Mouse (Mus musculus) hindbrain, embryonic 13.5 days (tissue): ENCODE measurements around the gene Cyp2f2. TPM values are rescaled to one million over a fixed set of nuclear protein-coding genes. Genes with fewer than 3 reads are reported as not detected.

ENCODE experiments used
- ATAC-seq: fragments of 200-750 bp; cut with Nextera tagmentation; 2 replicates; pipeline ENCODE4 v1.8.0; 2017; ENCODE audit warnings: moderate TSS enrichment; ENCODE audit not compliant: low FRiP score
- H3K27ac ChIP-seq: fragments of 300-500 bp; sonication (generic); 2 replicates; pipeline ENCODE4 v1.5.1; 2015; ENCODE audit warnings: inconsistent platforms, mild to moderate bottlenecking, moderate library complexity
- H3K27me3 ChIP-seq: fragments of 300-500 bp; sonication (generic); 2 replicates; pipeline ENCODE4 v1.6.1; 2015; ENCODE audit warnings: mild to moderate bottlenecking, inconsistent platforms
- H3K36me3 ChIP-seq: fragments of 300-500 bp; sonication (generic); 2 replicates; pipeline ENCODE4 v1.6.1; 2015; ENCODE audit warnings: mild to moderate bottlenecking, inconsistent platforms
- H3K4me1 ChIP-seq: fragments of 300-500 bp; sonication (generic); replicated peaks from 2 replicates; pipeline ENCODE4 v1.6.1; 2015; ENCODE audit warnings: inconsistent platforms
- H3K4me2 ChIP-seq: fragments of 300-500 bp; sonication (generic); 2 replicates; pipeline ENCODE4 v1.6.1; 2015; ENCODE audit warnings: inconsistent platforms, mild to moderate bottlenecking, moderate library complexity
- H3K4me3 ChIP-seq: fragments of 300-500 bp; sonication (generic); 2 replicates; pipeline ENCODE4 v1.5.1; 2015; ENCODE audit warnings: mild to moderate bottlenecking, inconsistent platforms
- H3K9ac ChIP-seq: fragments of 300-500 bp; sonication (generic); 2 replicates; pipeline ENCODE4 v1.6.1; 2015; ENCODE audit warnings: mild to moderate bottlenecking, inconsistent platforms
- H3K9me3 ChIP-seq: fragments of 300-500 bp; sonication (generic); 2 replicates; pipeline ENCODE4 v1.6.1; 2016; ENCODE audit warnings: inconsistent platforms
- WGBS: fragments of 180-500 bp; shearing (Covaris S2); methylation state at CpG from one replicate; pipeline ENCODE4 v1.1.7; 2015; 5-methylcytosine and 5-hydroxymethylcytosine counted together
- polyA plus RNA-seq: library from polyadenylated mRNA; unstranded; fragments of >200 nt; fragmentation: Nextera tagmentation; extraction: Ambion mirVana; gene quantifications from 2 replicates; pipeline ENCODE4 v1.2.1, GENCODE M21; 2015

Gene Cyp2f2
- 0.12 TPM in 1 of 2 replicates, not detected in the other for polyA plus RNA-seq

- ATAC-seq = no peak
- Histone ChIP-seq H3K4me3 (no peak within 1 kb of the TSS), H3K36me3 (no peaks in the 10 kb centered on the region)
Observed at GRCm38 (mm10) chr7:27119676-27120075, at the start of gene Cyp2f2. Cyp2f2 (plus strand) TSS chr7:27119909.

GRCm38 (mm10) chr7:27078641-27079040 lies 41.1 kb upstream of the Cyp2f2 start:
- H3K36me3 ChIP-seq = no peaks in the 10 kb centered on the region
- no peak overlapping the region for H3K27ac ChIP-seq
- H3K27me3 ChIP-seq = no peaks in the 10 kb centered on the region
- H3K9ac ChIP-seq = no peak overlapping the region
- no peaks in the 10 kb centered on the region for H3K4me1 ChIP-seq
- 80% methylated on average over 1 of the region's 1 CpGs for WGBS
- no peak overlapping the region for H3K4me2 ChIP-seq
- no peak for ATAC-seq
- H3K9me3 ChIP-seq = no peaks in the 10 kb centered on the region
- no peak overlapping the region for H3K4me3 ChIP-seq

More at GRCm38 (mm10) chr7:27119676-27120075, at the start of gene Cyp2f2:
- H3K9ac ChIP-seq = no peak within 1 kb of the TSS
- H3K27me3 ChIP-seq = no peaks in the 10 kb centered on the region
- H3K27ac ChIP-seq = no peak within 1 kb of the TSS
- H3K4me1 ChIP-seq = no peaks in the 10 kb centered on the region
- H3K4me2 ChIP-seq = no peak within 1 kb of the TSS
- no peaks in the 10 kb centered on the region for H3K9me3 ChIP-seq

GRCm38 (mm10) chr7:27081625-27082024 lies 38.1 kb upstream of the Cyp2f2 start:
- 73% methylated on average over 2 of the region's 2 CpGs for WGBS
- H3K9ac ChIP-seq = no peak overlapping the region
- H3K4me3 ChIP-seq = no peak overlapping the region

DNA sequence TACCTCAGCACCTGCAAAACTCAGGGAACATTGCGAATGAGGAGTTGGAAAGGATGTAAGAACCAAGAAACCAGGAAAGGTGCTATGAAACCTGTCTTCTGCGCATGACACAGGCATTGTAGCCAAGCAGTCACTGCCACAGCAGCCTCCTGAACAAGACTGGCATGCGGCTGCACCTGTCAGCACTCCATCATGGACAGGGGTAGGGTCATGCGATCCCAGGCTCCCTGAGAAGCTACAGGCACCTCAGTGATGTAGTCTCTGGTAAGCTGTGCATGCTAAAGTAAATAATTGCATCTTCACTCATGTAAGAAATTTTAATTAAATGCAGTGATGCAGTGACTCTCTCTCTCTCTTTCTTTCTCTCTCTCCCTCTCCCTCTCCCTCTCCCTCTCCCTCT lies 28.7 kb upstream of the Cyp2f2 start:
- WGBS = 88% methylated on average over 4 of the region's 4 CpGs
- Histone ChIP-seq H3K9ac (no peak overlapping the region), H3K36me3 (no peaks in the 10 kb centered on the region), H3K4me2 (no peak overlapping the region), H3K27ac (no peak overlapping the region), H3K9me3 (0 out of 2 replicates have a peak, but pooled peaks cover 5% of the 10 kb centered on the region), H3K4me3 (no peak overlapping the region), H3K4me1 (no peaks in the 10 kb centered on the region), H3K27me3 (no peaks in the 10 kb centered on the region)
- no peak for ATAC-seq

More at GRCm38 (mm10) chr7:27081625-27082024, 38.1 kb upstream of the Cyp2f2 start:
- H3K4me2 ChIP-seq = no peak overlapping the region
- no peak overlapping the region for H3K27ac ChIP-seq
- H3K36me3 ChIP-seq = no peaks in the 10 kb centered on the region
- no peaks in the 10 kb centered on the region for H3K9me3 ChIP-seq
- no peaks in the 10 kb centered on the region for H3K4me1 ChIP-seq
- H3K27me3 ChIP-seq = no peaks in the 10 kb centered on the region
- ATAC-seq = no peak

DNA sequence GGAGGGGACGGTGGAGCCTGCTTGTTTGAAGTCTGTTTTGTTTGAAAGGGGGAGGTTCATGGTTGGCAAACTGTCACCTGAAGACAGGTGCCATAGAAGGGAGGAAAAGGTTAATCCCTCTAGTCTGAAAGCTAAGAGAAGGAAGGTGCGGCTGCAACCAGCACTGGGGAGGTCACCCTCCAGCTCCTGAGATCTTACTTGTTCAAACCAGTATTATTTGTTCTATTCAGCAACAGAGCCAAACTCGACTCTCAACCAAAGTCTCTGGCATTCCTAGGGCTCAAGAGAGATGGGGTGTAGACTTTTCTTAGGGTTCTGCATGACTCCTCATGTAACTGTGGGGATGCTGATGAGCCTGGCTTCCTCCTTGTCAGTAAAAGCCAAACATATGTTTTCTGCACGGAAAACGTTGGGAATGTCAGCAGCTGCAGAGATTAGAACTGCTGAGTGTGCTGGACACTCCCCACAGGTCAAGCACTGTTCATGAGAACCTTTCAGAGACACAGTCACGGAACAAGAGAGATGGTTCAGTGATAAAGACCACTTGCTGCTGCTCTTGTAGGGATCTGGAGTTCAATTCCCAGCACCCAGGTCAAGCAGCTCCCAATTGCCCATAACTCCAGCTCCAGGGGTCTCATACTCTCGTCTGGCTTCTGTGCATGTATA lies 27.5 kb upstream of the Cyp2f2 start:
- Histone ChIP-seq H3K36me3 (no peaks in the 10 kb centered on the region), H3K9ac (no peak overlapping the region), H3K4me2 (no peak overlapping the region), H3K4me1 (no peaks in the 10 kb centered on the region), H3K27me3 (no peaks in the 10 kb centered on the region), H3K4me3 (no peak overlapping the region), H3K9me3 (0 out of 2 replicates have a peak, but pooled peaks cover 5% of the 10 kb centered on the region), H3K27ac (no peak overlapping the region)
- WGBS = 79% methylated on average over 7 of the region's 7 CpGs
- ATAC-seq = no peak

- no peak overlapping the region for H3K4me2 ChIP-seq
- H3K9me3 ChIP-seq = 0 out of 2 replicates have a peak, but pooled peaks cover 5% of the 10 kb centered on the region
- no peaks in the 10 kb centered on the region for H3K27me3 ChIP-seq
- no peaks in the 10 kb centered on the region for H3K36me3 ChIP-seq
- no peak for ATAC-seq
- H3K27ac ChIP-seq = no peak overlapping the region
- no peak overlapping the region for H3K4me3 ChIP-seq
- H3K4me1 ChIP-seq = no peaks in the 10 kb centered on the region
- H3K9ac ChIP-seq = no peak overlapping the region
- WGBS = 67% methylated on average over 1 of the region's 1 CpGs
Observed at GRCm38 (mm10) chr7:27092882-27093281, 26.8 kb upstream of the Cyp2f2 start.

DNA sequence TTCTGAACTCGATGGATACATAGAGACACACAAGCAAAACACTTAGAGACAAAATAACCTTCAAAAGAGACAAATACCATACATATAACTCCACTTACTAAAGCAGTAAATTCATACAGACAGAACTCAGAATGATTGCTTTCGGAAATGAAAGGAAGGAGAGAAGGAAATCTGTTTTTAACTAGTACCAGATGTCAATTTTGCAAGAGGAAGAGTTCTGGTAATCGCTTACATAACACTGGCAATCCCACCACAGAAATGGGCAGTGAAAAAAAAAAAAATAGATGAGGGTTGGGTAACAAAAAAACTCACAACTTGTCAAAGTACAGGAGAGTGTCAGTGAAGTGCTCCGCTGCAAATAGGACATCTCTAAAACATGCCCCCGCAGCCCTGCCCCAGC lies 14.8 kb upstream of the Cyp2f2 start:
- Histone ChIP-seq H3K4me3 (no peak overlapping the region), H3K27ac (no peak overlapping the region), H3K36me3 (no peaks in the 10 kb centered on the region), H3K4me2 (no peak overlapping the region), H3K9me3 (0 out of 2 replicates have a peak, but pooled peaks cover 4% of the 10 kb centered on the region), H3K4me1 (no peaks in the 10 kb centered on the region), H3K27me3 (no peaks in the 10 kb centered on the region), H3K9ac (no peak overlapping the region)
- ATAC-seq = no peak
- 76% methylated on average over 5 of the region's 5 CpGs for WGBS

- H3K27me3 ChIP-seq = no peaks in the 10 kb centered on the region
- H3K4me3 ChIP-seq = no peak overlapping the region
- H3K9ac ChIP-seq = no peak overlapping the region
- no peak for ATAC-seq
- H3K27ac ChIP-seq = no peak overlapping the region
- 0 out of 2 replicates have a peak, but pooled peaks cover 4% of the 10 kb centered on the region for H3K9me3 ChIP-seq
- no peaks in the 10 kb centered on the region for H3K4me1 ChIP-seq
- no peak overlapping the region for H3K4me2 ChIP-seq
- H3K36me3 ChIP-seq = no peaks in the 10 kb centered on the region
Observed at GRCm38 (mm10) chr7:27110327-27110726, 9.4 kb upstream of the Cyp2f2 start.

GRCm38 (mm10) chr7:27111038-27111437 lies 8.7 kb upstream of the Cyp2f2 start:
- Histone ChIP-seq H3K9me3 (0 out of 2 replicates have a peak, but pooled peaks cover 4% of the 10 kb centered on the region), H3K27me3 (no peaks in the 10 kb centered on the region), H3K4me1 (no peaks in the 10 kb centered on the region), H3K36me3 (no peaks in the 10 kb centered on the region), H3K4me2 (no peak overlapping the region), H3K27ac (no peak overlapping the region), H3K4me3 (no peak overlapping the region), H3K9ac (no peak overlapping the region)
- WGBS = 91% methylated on average over 1 of the region's 1 CpGs
- no peak for ATAC-seq

DNA sequence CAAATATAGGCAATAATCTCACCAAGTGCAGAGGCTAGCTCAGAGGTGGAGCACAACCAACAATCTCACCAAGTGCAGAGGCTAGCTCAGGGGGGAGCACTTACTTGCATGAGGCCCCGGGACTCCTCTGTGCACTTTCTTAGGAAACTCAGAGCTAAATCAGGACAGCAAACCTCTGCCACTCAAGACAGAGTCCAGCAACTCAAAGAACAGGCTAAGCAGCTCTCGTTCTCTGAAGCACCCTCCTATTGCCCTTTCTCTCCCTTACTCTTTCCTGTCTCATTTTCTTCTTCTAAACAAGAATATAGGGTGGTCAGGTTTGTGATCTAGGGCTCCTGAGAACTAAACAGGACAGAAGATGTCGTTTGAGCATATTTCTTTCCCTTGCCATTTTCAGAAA lies 7.7 kb upstream of the Cyp2f2 start:
- Histone ChIP-seq H3K9ac (no peak overlapping the region), H3K9me3 (0 out of 2 replicates have a peak, but pooled peaks cover 4% of the 10 kb centered on the region), H3K27me3 (no peaks in the 10 kb centered on the region), H3K4me1 (no peaks in the 10 kb centered on the region), H3K36me3 (no peaks in the 10 kb centered on the region), H3K27ac (no peak overlapping the region), H3K4me3 (no peak overlapping the region), H3K4me2 (no peak overlapping the region)
- ATAC-seq = no peak
- WGBS = 74% methylated on average over 3 of the region's 3 CpGs

GRCm38 (mm10) chr7:27118033-27118511 lies 1.6 kb upstream of the Cyp2f2 start:
- Histone ChIP-seq H3K4me3 (no peak overlapping the region), H3K27me3 (no peaks in the 10 kb centered on the region), H3K27ac (no peak overlapping the region), H3K9ac (no peak overlapping the region), H3K36me3 (no peaks in the 10 kb centered on the region), H3K9me3 (no peaks in the 10 kb centered on the region), H3K4me1 (no peaks in the 10 kb centered on the region), H3K4me2 (no peak overlapping the region)
- no peak for ATAC-seq
- 73% methylated on average over 4 of the region's 4 CpGs for WGBS

- whole genome bisulfite sequencing = 76% methylated on average over 5 of the region's 5 CpGs
- Histone ChIP-seq H3K36me3 (no peaks in the 10 kb centered on the region), H3K4me1 (no peaks in the 10 kb centered on the region), H3K27me3 (no peaks in the 10 kb centered on the region), H3K4me2 (no peak overlapping the region), H3K27ac (no peak overlapping the region), H3K9ac (no peak overlapping the region), H3K4me3 (no peak overlapping the region), H3K9me3 (no peaks in the 10 kb centered on the region)
- ATAC-seq = no peak
Observed at GRCm38 (mm10) chr7:27124305-27124832, 4.7 kb downstream of the Cyp2f2 start.

DNA sequence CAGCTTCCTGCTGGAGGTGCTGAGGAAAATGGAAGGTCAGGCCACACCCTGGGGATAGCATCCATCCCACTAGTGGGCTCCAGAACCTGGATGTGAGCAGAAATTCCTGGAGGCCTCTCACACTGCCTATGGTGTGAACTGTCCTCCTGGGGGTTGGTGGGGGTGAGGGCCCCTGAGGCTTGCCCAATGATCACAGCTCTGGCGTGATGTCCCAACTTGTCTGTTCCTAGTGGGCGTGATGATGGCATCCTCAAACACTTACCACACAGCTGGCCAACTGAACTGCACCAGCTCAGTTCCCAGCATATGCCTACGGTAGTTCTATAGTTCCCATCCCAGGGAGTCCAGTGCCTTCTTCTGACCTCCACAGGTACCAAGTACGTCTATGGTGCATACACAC lies 5.3 kb downstream of the Cyp2f2 start:
- ATAC-seq = no peak
- Histone ChIP-seq H3K4me1 (no peaks in the 10 kb centered on the region), H3K4me2 (no peak overlapping the region), H3K27ac (no peak overlapping the region), H3K9ac (no peak overlapping the region), H3K27me3 (no peaks in the 10 kb centered on the region), H3K36me3 (no peaks in the 10 kb centered on the region), H3K4me3 (no peak overlapping the region), H3K9me3 (no peaks in the 10 kb centered on the region)
- 94% methylated on average over 4 of the region's 4 CpGs for WGBS
